Mouse (Mus musculus) cerebellum, adult (tissue): ENCODE data around the gene Ubox5.
"Not testable (repeated sequence)": the region's sequence is repeated elsewhere in the genome, so short reads cannot be mapped to it uniquely, and the experiment has no call there.

Experiments used
- ATAC-seq: cut with Nextera tagmentation; 2 replicates; pipeline ENCODE4 v1.9.2; 2017; ENCODE audit warnings: mild to moderate bottlenecking, moderate library complexity, mixed read lengths; ENCODE audit not compliant: insufficient number of reproducible peaks, low FRiP score, low TSS enrichment

Ubox5 gene

GRCm38 (mm10) chr2:130629839-130630203, at the start of gene Ubox5, which contains the start of gene Fastkd5:
Gene Ubox5, minus strand, starts transcription at chr2:130630038.
Gene Fastkd5, minus strand, starts transcription at chr2:130630027.
- peak; percentile 68 for ATAC-seq

DNA sequence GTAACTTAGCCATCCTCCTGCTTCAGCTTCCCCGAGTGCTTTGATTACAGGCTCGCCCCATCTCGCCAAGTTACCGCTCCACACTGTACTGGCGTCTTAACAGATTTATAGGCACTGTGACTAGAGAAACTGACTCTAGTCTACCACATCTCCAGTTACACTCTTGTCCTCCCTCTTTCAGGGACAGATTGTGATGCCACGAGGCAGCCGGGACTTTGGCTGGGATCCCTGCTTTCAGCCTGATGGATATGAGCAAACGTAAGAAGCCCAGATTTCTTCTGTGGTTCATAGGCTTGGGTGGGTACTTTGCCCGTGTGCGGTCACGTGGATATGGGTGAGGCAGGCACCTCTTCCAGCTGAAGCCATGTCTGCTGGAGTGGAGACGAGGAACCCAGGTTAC, 49.3 kb upstream of the Ubox5 start:
- no peak for ATAC-seq

GRCm38 (mm10) chr2:130677211-130677610, 47.4 kb upstream of the Ubox5 start:
- ATAC-seq, result no peak

DNA sequence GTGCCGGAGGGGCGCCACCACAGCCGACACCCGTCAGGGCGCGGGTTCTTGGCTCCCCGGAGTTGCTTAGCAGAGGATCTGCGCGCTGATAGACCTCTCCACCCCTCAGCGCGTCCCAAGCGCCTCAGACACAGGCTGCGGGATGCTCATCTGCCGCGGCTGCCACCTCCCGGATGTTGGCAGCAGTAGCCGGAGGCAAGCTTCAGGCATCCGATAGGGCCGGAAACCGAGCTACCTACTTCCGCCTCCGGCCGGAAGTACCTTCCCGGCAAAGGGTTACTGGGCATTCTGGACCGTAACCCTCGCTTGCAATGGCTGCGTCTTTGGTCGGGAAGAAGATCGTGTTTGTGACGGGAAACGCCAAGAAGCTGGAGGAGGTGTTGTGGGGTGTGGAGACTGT, 37.7 kb upstream of the Ubox5 start, which contains the start of gene Itpa:
Gene Itpa, plus strand, starts transcription at position 52 of the 400 bp plus-strand sequence.
- ATAC-seq, result peak; percentile 76

DNA sequence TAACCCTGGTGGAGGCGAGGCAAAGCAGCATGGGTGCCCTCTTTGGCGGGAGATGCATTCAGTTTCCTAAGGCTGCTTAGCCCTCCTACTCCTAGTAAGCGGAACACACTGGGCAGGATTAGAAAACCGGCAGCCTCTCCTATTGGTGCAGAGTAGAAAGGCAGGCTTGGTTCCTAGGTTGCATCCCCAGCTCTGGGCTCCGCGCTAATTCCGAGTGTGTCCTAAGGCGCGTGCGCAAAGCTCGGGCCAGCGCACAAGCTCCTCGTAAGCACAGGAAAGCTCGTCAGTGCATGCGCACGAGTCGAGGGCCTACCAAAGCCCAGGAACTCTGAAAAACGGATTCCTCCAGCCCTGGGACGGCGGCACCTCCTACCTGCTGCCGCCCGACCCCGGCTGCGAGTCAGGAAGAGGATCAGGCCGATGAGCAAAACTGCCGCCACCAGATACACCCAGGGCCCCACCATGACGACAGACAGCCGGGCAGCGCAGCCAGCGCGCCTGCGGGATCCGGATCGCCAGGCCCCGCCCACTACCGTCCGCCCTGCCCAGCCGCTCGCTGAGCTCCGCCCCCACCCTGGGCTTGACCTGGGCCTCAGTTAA, 34.4 kb upstream of the Ubox5 start, which contains the start of gene Ddrgk1:
Gene Ddrgk1, minus strand, starts transcription at position 558 of the 600 bp plus-strand sequence.
- ATAC-seq, result peak; percentile 90

DNA sequence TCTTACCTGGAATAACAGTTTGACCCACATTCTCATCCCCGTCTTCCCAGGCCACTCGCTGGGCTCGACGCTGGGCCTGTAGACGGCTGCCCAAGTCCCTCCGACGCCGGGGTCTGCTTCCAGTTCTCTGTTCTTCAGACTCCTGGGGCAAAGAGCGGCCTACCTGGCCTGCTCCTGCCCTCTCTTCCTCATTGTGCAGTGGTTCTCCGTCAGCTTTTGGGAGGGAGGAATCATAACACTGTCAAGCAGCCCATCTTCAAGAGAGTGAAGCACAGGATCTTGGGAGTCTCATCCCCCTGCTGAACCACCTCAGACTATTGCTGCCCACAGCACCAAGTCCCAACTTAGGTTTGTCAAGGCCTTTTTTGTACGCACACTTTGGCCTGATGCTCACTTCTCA, 33.5 kb upstream of the Ubox5 start:
- ATAC-seq, result no peak

- no peak for ATAC-seq
Measured at GRCm38 (mm10) chr2:130658530-130658929, 28.7 kb upstream of the Ubox5 start.

- ATAC-seq, result no peak
Measured at GRCm38 (mm10) chr2:130657541-130657940, 27.7 kb upstream of the Ubox5 start.

GRCm38 (mm10) chr2:130656536-130656935, 26.7 kb upstream of the Ubox5 start:
- no peak for ATAC-seq

- ATAC-seq, result no peak
Measured at GRCm38 (mm10) chr2:130655660-130656339, 26.0 kb upstream of the Ubox5 start.

DNA sequence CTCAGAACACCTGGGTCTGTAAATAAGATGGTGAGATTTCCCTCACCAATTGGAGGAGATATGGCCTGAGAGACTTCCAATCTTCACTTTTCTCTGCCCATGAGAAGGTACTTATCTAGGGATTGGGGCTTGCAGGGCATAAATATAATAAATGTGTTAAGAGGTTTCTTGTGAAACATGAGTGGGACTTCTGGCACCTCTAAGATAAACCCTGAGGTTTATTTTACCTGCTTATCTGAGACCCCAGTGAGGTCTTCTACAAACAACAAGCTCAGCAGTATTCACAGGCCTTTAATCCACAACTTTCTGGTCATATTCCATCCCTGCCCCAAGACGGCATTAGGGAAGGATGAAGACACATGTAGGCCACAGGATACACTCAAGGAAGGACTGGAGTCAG, 23.9 kb upstream of the Ubox5 start:
- no peak for ATAC-seq

DNA sequence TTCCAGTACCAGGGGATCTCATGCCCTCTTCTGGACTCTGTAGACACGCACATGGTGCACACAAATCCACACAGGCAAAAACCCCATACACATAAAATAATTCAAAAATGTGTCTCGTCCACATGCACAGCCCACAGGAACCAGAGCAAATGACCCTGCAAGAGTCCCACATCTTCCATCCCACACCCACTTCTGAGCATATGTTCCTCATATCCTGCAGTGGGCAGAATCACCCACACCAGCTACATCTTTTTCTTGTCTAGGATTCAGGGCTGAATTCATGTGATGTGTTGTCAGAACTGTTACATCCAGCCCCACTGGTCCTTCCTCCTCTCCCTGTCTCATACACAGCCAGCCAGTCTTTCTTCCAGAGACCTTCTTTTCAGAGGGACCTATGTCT, 23.5 kb upstream of the Ubox5 start:
- ATAC-seq, result no peak

GRCm38 (mm10) chr2:130649028-130649427, 19.2 kb upstream of the Ubox5 start:
- not testable (repeated sequence) for ATAC-seq

- no peak for ATAC-seq
Measured at GRCm38 (mm10) chr2:130645198-130645597, 15.4 kb upstream of the Ubox5 start.

- ATAC-seq, result peak; percentile 88
Measured at GRCm38 (mm10) chr2:130642684-130643369, 13.0 kb upstream of the Ubox5 start, which contains the start of gene Lzts3. Gene Lzts3, minus strand, starts transcription at chr2:130642803.

GRCm38 (mm10) chr2:130642197-130642660, 12.4 kb upstream of the Ubox5 start:
- peak; percentile 60 for ATAC-seq

GRCm38 (mm10) chr2:130641351-130642025, 11.7 kb upstream of the Ubox5 start:
- no peak for ATAC-seq

GRCm38 (mm10) chr2:130639276-130639675, 9.4 kb upstream of the Ubox5 start:
- no peak for ATAC-seq

DNA sequence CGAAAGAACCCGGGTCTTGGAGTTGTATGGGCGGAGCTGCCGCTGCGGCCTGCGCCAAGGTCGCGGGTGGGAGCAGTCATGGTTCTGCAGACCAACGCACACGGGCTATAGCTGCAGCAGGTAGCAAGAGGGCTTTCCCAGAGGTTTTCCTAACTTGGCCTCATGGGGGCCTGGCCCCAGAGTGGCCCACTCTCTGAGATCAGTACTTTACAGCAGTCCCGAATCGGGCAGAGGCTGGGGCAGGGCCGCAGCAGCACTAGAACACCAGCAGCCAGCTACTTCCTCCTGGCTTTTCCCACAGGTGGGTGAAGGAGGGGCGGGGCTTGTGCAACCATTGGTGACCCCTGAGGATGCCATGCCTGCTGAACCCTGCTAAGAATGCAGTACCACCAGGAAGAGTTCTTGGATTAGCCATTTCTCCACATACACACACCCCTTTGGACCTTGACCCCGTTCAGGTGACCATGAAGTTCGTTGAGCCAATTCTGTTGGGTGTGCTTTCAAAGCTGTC, 8.3 kb upstream of the Ubox5 start:
- ATAC-seq, result no peak

- ATAC-seq, result no peak
Measured at GRCm38 (mm10) chr2:130635847-130636246, 6.0 kb upstream of the Ubox5 start.
